Mouse (Mus musculus) fat pad, adult 2 months (tissue): ENCODE results near the gene Gpr19.

ENCODE experiments used
- DNase-seq: peaks from one replicate; pipeline ENCODE4 v3.0.0-alpha.2; 2011; ENCODE audit warnings: low read depth, low spot score; ENCODE audit errors: extremely low read depth

Gene Gpr19

DNA sequence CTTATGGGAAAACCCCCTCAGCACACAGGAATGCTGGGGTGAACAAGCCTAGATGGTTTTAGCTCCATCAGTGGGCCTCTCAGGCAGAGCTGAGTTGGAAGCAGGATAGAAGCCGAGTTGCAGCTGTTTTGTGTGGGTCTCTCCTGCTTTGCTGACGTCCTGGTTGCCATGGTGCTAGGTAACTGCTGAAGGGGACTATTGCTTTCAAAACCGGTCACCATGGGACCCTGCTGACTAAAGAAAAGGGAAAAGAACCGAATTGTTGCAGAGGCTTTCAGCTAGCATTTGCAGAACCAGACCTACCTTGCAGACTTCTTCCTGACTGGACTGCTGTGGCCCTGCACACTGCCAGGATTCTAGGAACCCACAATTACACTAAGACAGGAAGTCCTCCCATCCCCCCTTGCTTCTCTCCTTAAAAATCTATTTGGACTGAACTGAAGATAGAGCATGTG is 9.8 kb downstream of the Gpr19 start:
- no peak for DNase-seq

DNA sequence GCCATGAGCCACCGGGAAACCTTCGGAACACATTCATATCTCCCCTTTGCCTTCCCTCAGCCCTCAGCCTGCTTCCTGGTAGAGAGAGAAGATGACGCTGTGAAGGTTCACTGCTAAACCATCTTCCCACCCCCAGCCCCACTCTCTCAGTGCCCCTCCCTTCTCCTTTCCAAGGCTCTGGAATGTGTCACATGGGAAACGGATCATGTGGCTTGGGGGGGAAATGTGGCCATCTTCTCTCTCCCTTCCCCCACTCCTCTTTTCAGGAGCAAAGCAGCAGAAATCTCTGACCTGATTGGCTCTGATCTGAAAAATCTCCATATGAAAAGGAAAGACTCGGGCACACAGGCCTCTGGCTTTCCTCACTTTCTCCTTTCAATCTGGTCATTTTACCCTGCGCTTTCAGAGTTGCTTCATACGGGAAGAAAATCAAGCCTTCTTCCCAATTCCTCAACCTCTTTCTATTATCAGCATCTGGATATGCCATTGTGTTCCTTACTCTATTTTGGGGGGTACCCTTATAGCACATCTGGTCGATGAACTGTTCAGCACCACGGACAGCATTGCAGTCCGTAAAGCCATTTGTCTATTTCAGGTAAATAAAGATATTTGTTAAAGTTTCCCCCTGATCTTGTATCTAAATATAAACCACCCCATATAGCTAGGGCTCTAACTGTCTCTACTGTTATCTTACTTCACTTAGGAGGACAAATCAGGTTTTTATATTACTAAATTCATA is 10.5 kb downstream of the Gpr19 start:
- no peak for DNase-seq

DNA sequence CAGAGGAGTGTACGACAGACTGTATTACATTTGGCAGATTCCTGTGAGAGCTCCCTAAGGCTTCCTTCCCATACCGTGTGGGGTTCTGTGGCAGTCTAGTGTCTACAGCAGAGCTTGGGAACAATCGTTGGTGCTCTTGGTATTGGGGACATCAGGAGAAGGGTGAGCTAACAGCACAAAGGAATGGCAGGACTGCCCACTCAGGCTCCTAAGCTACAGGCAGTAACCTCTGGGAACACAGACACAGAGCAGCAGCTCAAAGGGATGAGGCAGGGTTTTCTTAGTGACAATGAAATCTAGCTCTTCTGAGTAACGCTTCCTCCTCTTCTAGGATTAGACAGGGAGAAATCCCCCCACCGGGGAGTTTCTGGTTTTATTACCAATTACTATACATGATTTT is 11.4 kb downstream of the Gpr19 start:
- DNase-seq: no peak

DNA sequence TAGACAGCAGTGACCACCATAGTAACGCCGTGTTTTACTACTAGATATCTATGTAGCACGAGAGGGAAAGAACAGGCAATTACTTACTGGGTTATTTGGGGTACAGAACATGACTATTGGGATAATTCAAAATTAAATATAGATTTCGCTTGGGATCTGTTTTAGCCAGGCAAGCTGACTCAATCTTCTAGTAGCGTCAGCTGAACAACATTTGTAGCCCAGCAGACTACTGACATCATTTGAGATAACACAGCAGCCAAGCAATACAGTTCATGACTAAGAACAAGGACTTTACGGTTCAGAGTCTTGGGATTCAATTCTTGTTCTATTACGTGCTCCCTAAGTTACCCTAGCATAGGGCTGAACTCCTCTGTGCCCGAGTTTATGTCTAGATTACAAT is 11.9 kb downstream of the Gpr19 start:
- no peak for DNase-seq

DNA sequence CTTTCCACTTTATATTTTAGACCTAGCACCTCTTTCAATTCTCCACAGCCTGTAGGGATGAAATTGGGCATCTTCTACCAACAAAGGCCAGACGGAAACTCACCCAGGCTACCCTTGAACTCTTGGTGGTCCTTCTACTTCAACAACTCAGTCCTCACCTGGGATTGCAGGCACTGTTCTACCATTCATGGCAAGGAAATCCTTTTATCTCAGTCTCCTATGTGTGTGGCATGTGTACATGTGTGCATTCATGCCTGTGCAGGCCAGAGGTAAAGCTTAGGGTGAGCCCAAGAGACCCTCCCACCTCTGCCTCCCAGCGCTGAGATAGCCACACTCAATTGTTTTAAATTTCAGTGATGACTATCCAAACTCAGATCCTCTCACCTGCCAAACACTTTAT is 12.9 kb downstream of the Gpr19 start:
- no peak for DNase-seq

DNA sequence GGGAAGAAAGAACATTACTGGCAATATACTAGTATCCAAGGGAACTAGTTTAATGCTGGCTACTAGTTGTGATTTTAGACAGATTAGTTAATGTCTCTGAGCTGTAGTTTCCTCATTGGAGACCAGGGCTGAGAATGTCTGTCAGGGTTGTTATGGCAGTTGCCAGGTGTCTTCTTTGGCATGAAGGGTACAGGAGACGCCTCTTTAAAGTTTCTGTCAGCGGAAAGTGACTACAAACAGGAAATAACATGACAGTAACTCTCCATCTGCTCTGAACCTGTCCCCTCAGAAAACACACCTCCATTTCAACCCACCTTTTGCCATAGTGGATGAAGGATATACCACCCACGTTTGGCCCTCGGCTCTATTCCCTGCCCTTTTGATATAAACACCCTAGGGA is 14.7 kb downstream of the Gpr19 start:
- DNase-seq: no peak

DNA sequence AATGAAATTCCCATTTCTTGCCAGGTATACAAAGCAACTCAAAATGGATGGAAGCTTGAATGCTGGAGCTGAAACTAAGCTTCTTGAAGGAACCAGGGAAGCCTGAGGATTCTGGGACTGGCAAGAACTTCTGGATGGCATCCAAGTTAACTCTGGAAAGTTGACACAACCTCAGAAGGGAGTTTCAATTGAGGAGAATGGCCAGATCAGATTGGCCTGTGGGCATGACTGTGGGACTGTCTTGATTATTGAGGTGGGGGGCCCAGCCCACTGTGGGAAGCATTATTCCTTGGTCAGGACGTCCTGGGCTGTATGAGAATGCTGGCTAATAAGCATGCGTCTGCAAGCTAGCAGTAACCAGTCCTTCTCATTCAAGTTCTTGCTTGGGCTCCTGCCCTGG is 18.3 kb downstream of the Gpr19 start:
- DNase-seq: no peak

DNA sequence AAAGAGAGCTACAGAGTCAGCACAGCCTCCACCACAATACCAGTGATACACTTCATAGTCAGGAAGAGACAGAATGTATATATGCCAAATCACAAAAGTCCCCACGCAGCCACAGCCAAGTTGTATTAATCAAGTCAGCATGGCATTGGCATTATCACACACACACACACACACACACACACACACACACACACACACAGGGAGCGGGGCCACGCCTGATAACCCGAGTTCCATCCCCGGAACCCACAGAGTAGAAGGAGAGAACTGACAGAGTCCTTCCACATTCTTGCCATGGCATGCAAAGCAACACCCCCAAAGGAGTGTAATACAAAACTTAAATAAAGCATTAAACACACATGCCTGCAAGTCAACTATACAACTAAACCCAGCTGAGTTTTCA is 18.8 kb downstream of the Gpr19 start:
- no peak for DNase-seq

DNA sequence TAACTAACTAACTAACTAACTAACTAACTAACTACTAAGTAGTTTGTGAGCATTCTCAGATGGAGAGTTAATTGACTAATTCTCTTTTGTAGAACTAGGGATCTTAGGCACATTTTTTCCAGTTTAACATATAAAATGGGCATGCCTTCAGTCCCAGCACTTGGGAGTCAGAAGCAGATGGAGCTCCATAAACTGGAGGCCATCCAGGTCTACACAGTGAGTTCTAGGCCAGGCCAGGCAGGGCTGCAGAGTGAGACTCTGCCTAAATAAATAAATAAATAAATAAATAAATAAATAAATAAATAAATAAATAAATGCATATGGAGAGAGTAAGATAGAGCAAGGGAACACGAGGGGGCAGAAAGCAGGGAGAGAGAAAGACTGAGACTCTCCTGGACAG is 20.5 kb downstream of the Gpr19 start:
- no peak for DNase-seq

DNA sequence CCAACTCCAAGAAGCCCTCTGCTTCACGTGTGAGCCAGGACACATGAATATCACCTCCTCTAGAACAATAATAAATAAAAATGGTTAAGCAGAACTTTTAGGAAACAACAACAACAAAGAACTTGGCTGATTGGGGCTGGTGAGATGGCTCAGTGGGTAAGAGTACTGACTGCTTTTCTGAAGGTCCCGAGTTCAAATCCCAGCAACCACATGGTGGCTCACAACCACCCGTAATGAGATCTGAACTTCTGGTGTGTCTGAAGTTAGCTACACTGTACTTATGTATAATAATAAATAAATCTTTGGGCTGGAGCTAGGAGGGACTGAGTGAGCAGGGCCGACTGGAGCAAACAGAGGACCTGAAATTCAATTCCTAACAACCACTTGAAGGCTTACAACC is 21.1 kb downstream of the Gpr19 start:
- DNase-seq: no peak

DNA sequence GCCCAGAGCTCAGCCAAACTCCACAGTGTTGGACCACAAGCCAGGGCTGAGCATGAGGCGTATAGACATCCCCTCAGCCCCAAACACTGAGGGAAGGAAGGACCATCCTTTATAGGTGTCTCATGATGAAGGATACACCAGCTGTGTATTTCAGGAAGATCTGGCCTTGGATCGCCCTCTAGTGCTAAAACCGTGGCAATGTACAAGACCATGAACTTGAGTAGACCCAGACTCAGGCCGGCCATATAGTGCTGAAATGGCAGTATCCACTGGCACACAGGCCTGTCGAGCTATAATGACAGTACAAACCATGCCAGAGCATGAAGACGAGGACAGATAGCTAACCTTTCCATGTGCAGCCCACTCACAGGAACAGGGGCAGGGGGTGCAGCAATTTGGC is 21.6 kb downstream of the Gpr19 start:
- no peak for DNase-seq

DNA sequence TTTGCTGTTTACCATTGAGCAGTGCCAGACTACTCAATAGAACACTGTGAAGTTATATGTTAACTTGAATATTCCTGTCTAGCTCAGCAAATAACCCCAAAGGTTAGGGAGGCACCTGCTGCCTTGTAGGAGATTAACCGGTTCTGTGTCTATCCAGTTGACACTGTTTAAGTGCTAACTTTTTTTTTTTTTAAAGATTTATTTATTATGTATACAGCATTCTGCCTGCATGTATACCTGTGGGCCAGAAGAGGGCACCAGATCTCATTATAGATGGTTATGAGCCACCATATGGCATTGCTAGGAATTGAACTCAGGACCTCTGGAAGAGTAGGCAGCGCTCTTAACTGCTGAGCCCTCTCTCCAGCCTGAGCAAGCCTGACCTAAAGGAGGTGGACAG is 25.4 kb downstream of the Gpr19 start:
- DNase-seq: no peak

DNA sequence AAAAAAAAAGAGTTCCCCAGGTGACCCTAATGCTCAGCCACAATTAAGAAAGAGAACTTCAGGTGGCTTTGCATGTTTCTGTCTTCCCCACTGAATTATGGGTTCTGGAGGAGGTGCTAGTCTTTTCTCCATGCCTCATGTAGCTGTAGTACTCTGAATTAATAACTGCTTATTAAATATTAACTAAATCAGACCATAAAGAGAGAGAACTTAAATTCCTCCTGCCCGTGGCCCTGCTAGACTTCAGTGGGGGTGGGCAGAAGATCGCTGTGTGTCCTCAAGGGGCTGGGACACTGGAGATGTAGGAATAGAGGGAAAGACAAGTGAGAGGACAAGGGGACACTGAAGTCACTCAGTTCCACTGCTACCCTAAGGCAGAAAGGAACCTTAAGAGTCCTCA is 26.1 kb downstream of the Gpr19 start:
- DNase-seq: no peak

DNA sequence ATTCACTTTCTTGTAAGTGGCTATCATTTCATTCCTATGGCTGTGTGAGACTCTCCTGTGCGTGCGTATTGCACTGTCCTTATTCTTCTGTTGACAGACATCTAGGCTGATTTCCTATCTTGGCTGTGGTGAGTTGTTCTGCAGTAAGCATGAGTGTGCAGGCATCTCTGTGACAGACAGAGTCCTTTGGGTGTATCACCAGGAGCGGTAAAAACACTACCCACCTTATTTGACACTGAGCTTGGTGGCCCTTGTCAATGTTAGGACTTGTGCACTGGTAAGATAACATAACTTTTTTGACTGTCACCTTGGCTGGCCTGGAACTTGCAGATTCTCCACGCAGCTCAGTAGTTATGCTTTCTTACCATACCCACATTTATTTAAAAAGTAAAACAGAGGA is 27.5 kb downstream of the Gpr19 start:
- DNase-seq: no peak

DNA sequence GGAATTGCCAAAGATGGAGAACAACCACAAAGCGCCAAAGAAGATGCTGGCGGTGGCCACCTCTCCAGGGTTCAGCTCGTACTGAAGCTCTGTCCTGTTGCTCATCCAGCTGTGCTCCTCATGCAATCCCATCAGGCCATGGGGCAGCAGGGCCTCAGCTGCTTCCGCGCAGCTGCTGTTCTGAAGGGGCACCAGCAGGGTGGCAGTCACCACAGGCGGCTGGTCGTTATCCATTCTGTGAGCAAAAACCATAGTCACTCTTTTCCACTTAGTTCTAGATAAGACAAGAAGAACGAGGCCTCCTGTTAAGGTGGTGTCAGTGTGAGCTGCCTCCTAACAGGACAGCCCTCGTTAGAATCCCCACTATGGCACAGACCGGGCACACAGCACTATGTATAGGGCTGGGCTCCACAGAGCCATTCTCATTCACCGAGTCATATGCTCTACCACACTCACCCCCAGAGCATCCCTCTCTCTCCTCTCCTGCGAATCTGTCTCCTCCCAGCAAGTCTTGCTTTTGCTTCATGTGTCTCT is 28.1 kb downstream of the Gpr19 start:
- no peak for DNase-seq

DNA sequence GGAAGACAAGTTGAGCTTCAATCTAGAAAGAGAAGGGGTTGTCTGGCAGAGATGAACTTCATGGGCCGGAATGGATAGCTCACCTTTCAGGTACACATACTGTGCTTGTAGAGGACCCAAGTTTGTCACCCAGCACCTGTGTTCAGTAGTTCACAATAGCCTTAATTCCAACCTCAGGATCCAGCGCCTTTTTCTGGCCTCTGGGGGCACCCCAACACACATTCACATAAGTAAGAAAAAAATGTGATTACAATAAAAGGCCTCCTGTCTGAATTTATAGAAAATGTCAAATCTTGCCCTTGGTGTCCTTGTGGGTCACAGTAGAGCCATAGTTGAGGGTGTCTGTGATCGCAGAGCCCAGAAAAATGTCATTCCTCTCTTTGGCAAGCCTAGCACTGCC is 31.1 kb downstream of the Gpr19 start:
- no peak for DNase-seq

DNA sequence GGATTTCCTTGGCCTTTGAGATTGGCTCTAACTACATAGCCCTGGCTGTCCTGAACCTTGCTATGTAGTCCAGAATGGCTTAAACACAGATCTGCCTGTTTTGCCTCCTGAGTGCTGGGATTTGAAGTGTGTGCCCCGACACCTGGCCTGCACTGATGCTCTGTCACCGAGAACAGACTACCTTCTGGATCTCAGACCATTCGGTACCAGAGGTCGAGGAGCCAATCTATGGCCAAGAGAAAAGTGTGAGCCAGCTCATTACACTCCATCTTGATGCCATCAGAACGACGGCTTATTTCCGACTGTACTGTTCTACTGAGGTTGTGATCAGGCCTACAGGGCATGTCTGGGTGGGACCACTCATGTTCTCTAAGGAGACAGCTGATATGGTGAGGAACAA is 32.3 kb downstream of the Gpr19 start:
- no peak for DNase-seq

DNA sequence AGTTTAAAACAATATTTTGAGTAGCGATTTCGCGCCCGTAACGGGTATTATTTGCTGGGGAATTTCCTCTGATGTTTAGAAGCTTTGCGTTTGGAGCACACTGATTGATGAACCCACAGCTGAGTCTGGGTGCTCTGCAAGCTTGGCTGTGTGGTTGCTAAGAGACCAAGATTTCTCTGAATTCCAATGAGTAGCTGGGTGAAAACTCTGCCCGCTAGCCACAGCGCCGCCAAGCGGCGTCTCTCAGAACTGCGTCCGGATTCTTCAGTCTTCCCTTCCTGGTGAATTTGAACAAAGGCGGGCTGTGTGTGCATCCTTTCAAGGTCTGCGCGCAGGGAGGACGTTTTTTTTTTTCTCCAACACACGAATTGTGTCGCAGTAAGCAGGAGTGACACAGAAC is 35.2 kb downstream of the Gpr19 start:
- DNase-seq: no peak

DNA sequence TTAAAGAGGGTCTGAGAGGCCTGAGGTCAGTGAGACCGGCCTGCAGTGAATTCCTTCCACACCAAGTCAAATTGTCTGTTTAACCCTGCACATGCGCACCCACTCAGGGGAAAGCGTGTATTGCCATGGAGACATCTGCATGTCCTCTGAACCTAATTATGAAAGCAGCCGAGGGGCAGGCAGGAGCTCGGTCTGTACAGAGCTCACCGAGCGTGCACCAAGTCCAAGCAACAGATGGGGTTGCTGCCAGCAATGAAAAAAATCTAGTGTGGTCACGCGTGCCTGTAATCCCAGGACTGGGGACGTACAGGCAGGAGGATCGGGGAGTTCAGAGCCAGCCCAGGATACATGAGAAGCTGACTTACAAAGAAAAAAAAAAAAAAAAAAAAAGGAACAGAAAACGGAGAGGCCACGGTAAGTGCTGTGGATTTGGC is 35.7 kb downstream of the Gpr19 start:
- DNase-seq: no peak

DNA sequence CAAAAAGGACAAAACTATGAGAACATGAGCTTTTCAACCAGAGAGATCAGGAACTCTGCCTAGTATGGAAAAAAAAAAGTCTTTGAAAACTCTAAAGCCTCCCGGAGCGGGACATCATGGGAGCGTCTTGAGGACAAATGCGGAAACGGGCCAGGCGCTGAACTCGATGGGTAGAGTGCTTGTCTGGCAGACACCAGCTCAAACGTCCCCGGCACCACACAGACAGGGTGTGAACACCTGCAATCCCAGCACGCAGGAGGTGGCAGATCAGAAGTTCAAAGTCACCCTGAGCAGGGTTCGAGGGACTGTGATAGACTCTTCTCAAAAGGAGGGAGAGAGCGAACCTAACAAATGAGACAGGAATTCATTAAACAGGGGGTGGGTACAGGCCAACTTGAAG is 37.0 kb downstream of the Gpr19 start:
- no peak for DNase-seq

DNA sequence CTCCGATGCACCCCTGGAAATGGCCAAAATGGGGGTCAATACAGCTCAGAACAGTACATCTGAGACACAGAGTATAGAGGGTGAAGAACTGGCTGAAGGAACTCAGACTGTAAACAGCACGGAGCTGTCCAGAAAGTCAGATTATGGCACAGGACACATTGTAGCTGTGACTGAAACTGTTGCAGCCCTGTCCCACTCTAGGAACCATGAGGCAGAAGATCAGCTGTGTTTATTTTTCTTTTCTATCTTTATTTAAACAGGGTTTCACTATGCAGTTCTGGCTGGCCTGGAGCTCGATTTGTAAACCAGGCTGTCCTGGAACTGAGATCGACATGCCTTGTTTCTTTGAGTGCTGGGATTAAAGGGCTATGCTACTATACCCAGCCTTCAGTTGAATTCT is 38.1 kb downstream of the Gpr19 start:
- DNase-seq: no peak

DNA sequence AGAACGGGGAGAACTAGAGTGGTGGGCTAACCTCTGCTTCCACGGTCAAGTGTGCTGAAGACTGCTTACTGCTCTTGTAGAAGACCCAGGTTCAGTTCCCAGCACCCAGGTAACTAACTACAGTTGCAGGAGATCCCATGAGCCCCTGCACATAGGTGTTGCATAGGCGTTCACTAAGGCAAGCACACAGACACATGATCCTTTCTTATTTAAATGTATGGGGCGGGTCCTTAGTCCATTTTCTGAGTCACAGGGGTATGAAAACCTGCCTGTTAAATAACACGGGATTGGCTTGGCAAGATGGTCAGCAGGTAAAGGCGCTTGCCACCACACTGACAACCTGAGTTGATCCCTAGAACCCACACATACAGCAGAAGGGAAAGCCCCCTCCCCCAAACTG is 39.4 kb downstream of the Gpr19 start:
- DNase-seq: no peak

DNA sequence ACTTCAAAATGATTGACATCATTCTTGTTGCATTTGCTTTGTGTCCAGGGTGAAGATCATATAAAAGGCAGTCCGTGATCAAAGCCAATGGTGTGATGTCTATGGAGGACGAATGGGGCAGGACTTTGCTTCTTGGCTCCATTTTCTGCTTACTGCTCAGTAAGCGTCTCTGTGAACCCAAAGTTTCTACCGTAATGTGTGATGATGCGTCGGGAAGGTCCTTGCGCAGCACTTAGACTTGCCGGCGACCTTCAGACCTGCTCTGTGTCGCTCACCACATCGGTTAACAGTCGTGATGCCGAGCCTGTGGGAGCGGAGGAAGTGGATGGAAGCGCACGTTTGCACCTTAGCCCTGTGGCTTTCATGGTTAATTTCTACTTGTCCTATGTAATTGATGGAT is 42.5 kb downstream of the Gpr19 start:
- DNase-seq: no peak
